Mouse (Mus musculus) liver, embryonic 15.5 days (tissue): ENCODE measurements at regions not wholly inside any gene's neighbourhood (a gene's known extent, or its start where the extent isn't known, plus 50 kb on each side); places are given as distances from the start of the nearest gene placed in this dataset.
A peak's percentile ranks its signal among the peaks of the same experiment; 100 is the strongest.

Source experiments
- ATAC-seq: fragments of 200-750 bp; cut with Nextera tagmentation; 2 replicates; pipeline ENCODE4 v1.8.0; 2017; ENCODE audit warnings: moderate number of reproducible peaks, mild to moderate bottlenecking, moderate library complexity; ENCODE audit not compliant: insufficient read depth
- H3K27ac ChIP-seq: fragments of 300-500 bp; sonication (generic); replicated peaks from 2 replicates; pipeline ENCODE4 v1.5.1; 2015; ENCODE audit warnings: mild to moderate bottlenecking, inconsistent platforms
- H3K27me3 ChIP-seq: fragments of 300-500 bp; sonication (generic); 2 replicates; pipeline ENCODE4 v1.6.1; 2015; ENCODE audit warnings: mild to moderate bottlenecking, inconsistent platforms
- H3K36me3 ChIP-seq: fragments of 300-500 bp; sonication (generic); replicated peaks from 2 replicates; pipeline ENCODE4 v1.6.1; 2015; ENCODE audit warnings: moderate library complexity, mild to moderate bottlenecking, inconsistent platforms
- H3K4me1 ChIP-seq: fragments of 300-500 bp; sonication (generic); replicated peaks from 2 replicates; pipeline ENCODE4 v1.6.1; 2015; ENCODE audit warnings: inconsistent platforms
- H3K4me2 ChIP-seq: fragments of 300-500 bp; sonication (generic); 2 replicates; pipeline ENCODE4 v1.6.1; 2015; ENCODE audit warnings: moderate library complexity, mild to moderate bottlenecking, inconsistent platforms
- H3K4me3 ChIP-seq: fragments of 300-500 bp; sonication (generic); replicated peaks from 2 replicates; pipeline ENCODE4 v1.5.1; 2015; ENCODE audit warnings: mild to moderate bottlenecking, inconsistent platforms
- H3K9ac ChIP-seq: fragments of 300-500 bp; sonication (generic); 2 replicates; pipeline ENCODE4 v1.6.1; 2015; ENCODE audit warnings: moderate library complexity, mild to moderate bottlenecking, inconsistent platforms
- H3K9me3 ChIP-seq: fragments of 300-500 bp; sonication (generic); replicated peaks from 2 replicates; pipeline ENCODE4 v1.6.1; 2016; ENCODE audit warnings: inconsistent platforms
- WGBS: fragments of 180-500 bp; shearing (Covaris S2); methylation state at CpG from one replicate; pipeline ENCODE4 v1.1.7; 2015; ENCODE audit warnings: mixed read lengths; ENCODE audit not compliant: insufficient replicate concordance; 5-methylcytosine and 5-hydroxymethylcytosine counted together

- WGBS, result 50% methylated on average over 3 of the region's 3 CpGs
- H3K36me3 ChIP-seq, result no peaks in the 10 kb centered on the region
- no peak overlapping the region for H3K9ac ChIP-seq
- no peak overlapping the region for H3K4me3 ChIP-seq
- no peak for ATAC-seq
- no peak overlapping the region for H3K4me2 ChIP-seq
- H3K27me3 ChIP-seq, result no peaks in the 10 kb centered on the region
- no peak overlapping the region for H3K27ac ChIP-seq
- H3K4me1 ChIP-seq, result no peaks in the 10 kb centered on the region
- no peaks in the 10 kb centered on the region for H3K9me3 ChIP-seq
Measured at GRCm38 (mm10) chr3:157748395-157749037, 176.4 kb downstream of the Cth start.

DNA sequence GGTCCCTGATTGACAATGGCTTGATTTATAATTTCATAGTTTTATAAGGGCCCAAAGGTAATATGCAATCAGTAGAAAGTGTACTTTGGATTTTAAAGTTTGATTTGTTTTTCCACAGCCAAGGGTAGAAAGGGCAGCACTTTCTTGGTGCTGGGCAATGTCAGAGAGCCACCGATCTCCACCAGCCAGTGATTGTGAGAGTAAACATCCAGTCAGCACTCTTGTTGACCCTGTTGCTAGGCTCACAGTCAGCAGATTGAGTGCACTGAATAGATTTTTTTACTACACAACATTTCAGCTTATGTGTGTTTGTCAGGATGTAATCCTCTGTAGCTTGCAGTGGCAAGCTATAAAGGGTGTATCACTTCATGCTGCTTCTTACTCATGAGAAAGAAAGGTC is 176.3 kb downstream of the Ptger3 start:
- peak; percentile 66; the same call in 1 of the 2 replicates for ATAC-seq
- H3K27ac ChIP-seq, result no peak overlapping the region

DNA sequence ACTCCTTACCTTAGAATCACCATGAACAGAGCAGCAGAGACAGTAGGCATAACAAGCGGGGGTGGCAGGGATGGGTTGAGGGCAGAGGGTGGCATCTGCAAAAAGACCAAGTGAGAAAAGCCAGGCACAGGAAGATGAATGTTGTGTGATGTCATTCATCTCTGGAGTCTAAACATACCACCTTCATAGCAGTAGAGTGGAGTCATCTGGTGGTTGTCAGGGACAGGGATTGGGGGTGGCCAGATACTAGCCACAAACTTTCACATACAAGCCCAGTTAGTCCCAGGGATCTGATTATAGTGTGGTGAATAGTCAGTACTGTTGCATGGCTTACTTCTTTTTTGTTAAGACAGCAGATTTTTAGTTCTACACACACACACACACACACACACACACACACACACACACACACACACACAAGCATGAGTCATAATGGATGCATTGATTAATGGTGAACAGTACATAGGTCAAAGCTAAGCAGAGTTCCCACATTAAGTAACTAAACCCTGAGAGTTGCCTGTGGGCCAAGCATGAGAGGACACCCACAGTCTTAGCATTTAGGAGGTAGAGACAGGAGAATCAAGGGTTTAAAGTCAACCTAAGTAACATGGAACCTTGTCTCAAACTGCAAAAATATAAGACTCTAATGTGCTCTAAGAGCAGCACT is 173.1 kb downstream of the Ptger3 start:
- 56% methylated on average over 1 of the region's 1 CpGs for WGBS
- Histone ChIP-seq H3K27me3 (no peaks in the 10 kb centered on the region), H3K4me3 (no peak overlapping the region), H3K9ac (no peak overlapping the region), H3K36me3 (no peaks in the 10 kb centered on the region), H3K4me1 (no peaks in the 10 kb centered on the region), H3K9me3 (no peaks in the 10 kb centered on the region), H3K4me2 (no peak overlapping the region), H3K27ac (no peak overlapping the region)
- no peak for ATAC-seq

More for the DNA sequence above, 176.3 kb downstream of the Ptger3 start:
- Histone ChIP-seq H3K9ac (no peak overlapping the region), H3K4me2 (no peak overlapping the region), H3K9me3 (no peaks in the 10 kb centered on the region), H3K4me1 (no peaks in the 10 kb centered on the region), H3K4me3 (no peak overlapping the region), H3K36me3 (no peaks in the 10 kb centered on the region), H3K27me3 (no peaks in the 10 kb centered on the region)
- 70% methylated on average over 1 of the region's 1 CpGs for WGBS

DNA sequence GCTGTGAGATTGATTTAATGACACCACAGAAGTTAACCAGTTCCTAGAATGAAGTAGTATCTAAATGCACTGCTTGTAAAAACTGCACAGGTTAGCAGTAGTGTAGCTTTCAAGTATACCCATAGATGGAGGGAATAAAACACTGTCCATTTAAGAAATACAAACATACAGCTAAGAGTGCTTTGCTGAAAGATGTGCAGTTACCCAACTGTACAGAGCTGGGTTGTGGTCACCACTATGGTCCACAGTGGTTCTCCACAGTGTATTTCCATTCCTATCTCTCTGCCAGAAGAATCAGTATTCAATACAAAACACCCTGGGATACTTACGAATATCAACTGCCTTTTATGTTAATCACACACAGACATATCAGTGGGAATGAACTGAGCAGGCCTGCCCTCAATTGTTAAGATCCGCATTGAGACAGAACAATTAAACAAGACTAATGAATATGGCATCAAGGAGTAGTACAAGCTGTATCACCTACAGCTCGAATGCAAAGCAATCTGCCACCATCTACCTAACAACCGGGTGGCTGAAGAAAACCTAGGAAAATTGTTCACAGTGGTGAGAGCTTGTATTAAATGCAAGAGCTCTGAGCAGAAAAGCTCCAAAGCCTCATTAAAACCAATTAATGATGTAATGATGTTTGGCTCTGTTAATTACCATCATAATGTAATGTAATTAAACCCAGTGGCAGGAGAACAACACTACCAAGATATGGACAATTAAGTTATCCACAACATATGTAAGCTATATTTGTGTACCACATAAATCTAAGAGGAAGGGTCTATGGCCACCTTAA is 165.6 kb downstream of the Ptger3 start:
- Histone ChIP-seq H3K36me3 (no peaks in the 10 kb centered on the region), H3K27me3 (no peaks in the 10 kb centered on the region), H3K4me1 (no peaks in the 10 kb centered on the region), H3K4me2 (no peak overlapping the region), H3K27ac (no peak overlapping the region), H3K9ac (no peak overlapping the region), H3K4me3 (no peak overlapping the region), H3K9me3 (no peaks in the 10 kb centered on the region)
- ATAC-seq, result no peak
- WGBS, result 59% methylated on average over 4 of the region's 4 CpGs

DNA sequence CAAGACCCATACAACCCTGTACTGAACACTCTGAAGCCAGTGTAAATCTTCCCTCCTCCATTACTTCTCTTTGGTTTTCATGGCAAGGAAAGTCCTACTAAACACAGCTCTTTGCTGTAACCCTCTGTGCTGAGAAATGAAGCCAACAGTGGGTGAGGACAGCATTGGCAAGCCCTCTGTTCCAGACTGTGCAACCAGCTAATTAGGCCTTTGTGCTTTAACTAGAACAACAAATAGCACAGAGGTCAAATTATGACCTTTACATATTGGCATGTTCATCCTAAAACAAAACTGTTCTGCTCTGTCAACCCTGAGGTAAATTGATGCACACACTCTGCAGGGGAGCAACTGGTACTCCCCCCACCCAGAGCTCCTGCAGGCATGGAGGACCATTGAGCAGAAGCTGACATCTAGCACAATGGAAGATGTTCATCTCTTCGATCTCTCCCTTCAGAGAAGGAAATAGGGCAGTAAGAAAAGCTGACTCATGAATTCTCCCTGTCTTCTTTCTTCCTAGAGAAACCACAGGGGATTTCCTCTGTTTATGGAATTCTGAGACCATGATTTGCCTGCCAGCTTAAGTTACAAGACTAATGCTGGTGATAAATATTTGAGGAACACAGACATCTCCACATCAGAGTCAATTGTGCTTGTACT is 163.1 kb downstream of the Ptger3 start:
- WGBS, result 24% methylated on average over 1 of the region's 1 CpGs
- H3K36me3 ChIP-seq, result no peaks in the 10 kb centered on the region
- no peak overlapping the region for H3K4me2 ChIP-seq
- no peak overlapping the region for H3K27ac ChIP-seq
- no peaks in the 10 kb centered on the region for H3K4me1 ChIP-seq
- H3K4me3 ChIP-seq, result no peak overlapping the region
- no peak overlapping the region for H3K9ac ChIP-seq
- no peak for ATAC-seq
- H3K27me3 ChIP-seq, result no peaks in the 10 kb centered on the region
- H3K9me3 ChIP-seq, result no peaks in the 10 kb centered on the region

GRCm38 (mm10) chr3:157724542-157724941 is 157.8 kb downstream of the Ptger3 start:
- no peaks in the 10 kb centered on the region for H3K4me1 ChIP-seq
- peak; percentile 55; the same call in 1 of the 2 replicates for ATAC-seq
- H3K4me3 ChIP-seq, result no peak overlapping the region
- no peaks in the 10 kb centered on the region for H3K36me3 ChIP-seq
- no peak overlapping the region for H3K27ac ChIP-seq
- no peak overlapping the region for H3K9ac ChIP-seq
- H3K9me3 ChIP-seq, result no peaks in the 10 kb centered on the region
- no peak overlapping the region for H3K4me2 ChIP-seq
- 39% methylated on average over 1 of the region's 1 CpGs for WGBS
- no peaks in the 10 kb centered on the region for H3K27me3 ChIP-seq

- H3K27me3 ChIP-seq, result no peaks in the 10 kb centered on the region
- H3K4me3 ChIP-seq, result no peak overlapping the region
- H3K4me2 ChIP-seq, result no peak overlapping the region
- H3K27ac ChIP-seq, result no peak overlapping the region
- H3K36me3 ChIP-seq, result no peaks in the 10 kb centered on the region
- no peak overlapping the region for H3K9ac ChIP-seq
- no peaks in the 10 kb centered on the region for H3K4me1 ChIP-seq
- no peaks in the 10 kb centered on the region for H3K9me3 ChIP-seq
- peak; percentile 49; the same call in 1 of the 2 replicates for ATAC-seq
- 57% methylated on average over 5 of the region's 5 CpGs for WGBS
Measured at GRCm38 (mm10) chr3:157723184-157723583, 156.5 kb downstream of the Ptger3 start.

DNA sequence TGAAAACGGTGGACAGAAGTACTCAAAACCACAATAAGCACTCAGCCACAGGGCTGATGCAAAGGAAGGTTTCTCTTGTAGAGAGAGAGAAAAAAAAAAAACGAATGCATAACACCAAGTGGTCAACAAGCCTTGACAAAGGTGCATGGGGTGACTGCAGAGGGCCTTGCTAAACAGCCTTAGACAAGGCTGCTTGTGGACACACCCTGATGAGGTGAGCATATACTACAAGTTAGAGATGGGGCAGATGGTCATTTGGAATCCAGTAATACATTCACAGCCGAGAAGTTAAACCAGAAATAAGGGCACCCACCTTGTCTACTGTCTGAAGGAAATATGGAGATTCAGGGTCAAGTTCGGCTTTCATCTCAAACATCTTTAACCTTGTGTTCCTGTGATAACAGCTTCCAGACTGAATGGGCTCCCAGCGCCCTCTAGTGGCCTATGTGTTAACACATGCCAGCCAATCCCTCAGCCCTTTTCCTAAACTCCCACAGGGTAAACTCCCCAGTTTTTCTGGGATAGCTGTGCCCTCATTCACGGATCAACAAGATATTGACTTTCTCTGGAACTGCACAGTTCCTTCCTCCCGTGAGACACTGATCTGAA is 150.7 kb downstream of the Ptger3 start:
- 9% methylated on average over 7 of the region's 7 CpGs for WGBS
- ATAC-seq, result no peak
- Histone ChIP-seq H3K36me3 (no peaks in the 10 kb centered on the region), H3K4me1 (no peaks in the 10 kb centered on the region), H3K4me3 (no peak overlapping the region), H3K27ac (no peak overlapping the region), H3K9ac (no peak overlapping the region), H3K4me2 (no peak overlapping the region), H3K27me3 (no peaks in the 10 kb centered on the region), H3K9me3 (no peaks in the 10 kb centered on the region)

- H3K9me3 ChIP-seq, result no peaks in the 10 kb centered on the region
- no peaks in the 10 kb centered on the region for H3K27me3 ChIP-seq
- no peak overlapping the region for H3K27ac ChIP-seq
- ATAC-seq, result no peak
- no peak overlapping the region for H3K4me2 ChIP-seq
- H3K4me3 ChIP-seq, result no peak overlapping the region
- H3K9ac ChIP-seq, result no peak overlapping the region
- H3K4me1 ChIP-seq, result no peaks in the 10 kb centered on the region
- no peaks in the 10 kb centered on the region for H3K36me3 ChIP-seq
- WGBS, result 63% methylated on average over 3 of the region's 3 CpGs
Measured at GRCm38 (mm10) chr3:157714023-157714422, 147.3 kb downstream of the Ptger3 start.

GRCm38 (mm10) chr3:157710790-157711381 is 144.2 kb downstream of the Ptger3 start:
- no peak for ATAC-seq
- no peaks in the 10 kb centered on the region for H3K9me3 ChIP-seq
- no peak overlapping the region for H3K9ac ChIP-seq
- no peak overlapping the region for H3K4me2 ChIP-seq
- H3K36me3 ChIP-seq, result no peaks in the 10 kb centered on the region
- no peak overlapping the region for H3K27ac ChIP-seq
- H3K4me3 ChIP-seq, result no peak overlapping the region
- H3K4me1 ChIP-seq, result no peaks in the 10 kb centered on the region
- no peaks in the 10 kb centered on the region for H3K27me3 ChIP-seq
- WGBS, result 51% methylated on average over 1 of the region's 1 CpGs
